Mouse (Mus musculus): Measurements from ENCODE around the gene Slc26a1. TPM values are rescaled to one million over a fixed set of nuclear protein-coding genes. Genes with fewer than 3 reads are reported as not detected.
A peak's percentile ranks its signal among the peaks of the same experiment; 100 is the strongest.

The Slc26a1 gene
- total RNA-seq, 2 experiments from 2014 or later, result 0.17 TPM; not detected in 1

DNA sequence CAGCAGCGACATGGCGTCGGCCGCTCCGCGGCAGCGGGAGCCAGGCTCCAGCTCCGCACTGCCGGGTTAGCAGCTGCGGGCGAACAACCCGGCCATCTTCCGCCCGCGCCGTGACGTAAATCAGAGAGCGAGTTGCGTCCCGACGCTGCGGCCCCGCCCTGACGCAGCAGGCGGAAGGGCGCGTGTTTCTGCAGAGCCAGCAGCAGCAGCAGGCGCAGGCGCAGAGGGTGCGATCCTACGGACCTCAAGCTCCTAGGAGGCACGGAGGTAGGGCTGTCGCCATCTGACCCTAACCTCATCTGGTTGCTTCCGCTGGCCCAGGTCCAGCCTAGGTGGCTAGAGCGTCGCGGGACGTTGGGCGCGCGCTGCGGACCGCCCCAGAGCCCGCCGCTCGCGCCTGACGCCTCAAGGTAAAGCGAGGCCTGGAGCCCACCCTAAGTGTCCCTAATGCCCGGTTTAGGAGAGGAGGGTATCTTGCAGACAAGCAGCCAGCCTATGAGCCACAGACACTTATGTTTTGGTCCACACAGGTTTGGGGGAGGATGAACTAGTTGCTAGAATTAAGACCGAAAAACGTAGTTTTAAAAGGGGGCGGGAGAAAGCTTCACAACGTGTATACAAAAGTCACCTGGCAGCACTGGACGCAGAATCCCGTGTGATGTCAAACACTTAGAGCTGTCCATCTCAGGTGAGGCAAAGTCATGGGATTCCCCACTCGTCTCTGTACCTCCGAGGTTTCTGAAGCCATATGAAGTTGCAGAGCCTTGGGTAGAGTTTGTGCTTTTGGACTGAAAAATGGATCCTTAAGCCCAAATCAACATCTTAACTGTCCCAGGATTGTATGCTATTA lies 45.5 kb downstream of the Slc26a1 start, which contains the start of the genes Gak and Tmem175:
Gene Gak (minus strand): TSS at position 122 of the 850 bp plus-strand sequence.
Gene Tmem175 (plus strand): TSS at position 137 of the 850 bp plus-strand sequence.
- intact Hi-C loops (cut with DNase I), result no loop called here
- DNase-seq, result peak; percentile 94 to 95

DNA sequence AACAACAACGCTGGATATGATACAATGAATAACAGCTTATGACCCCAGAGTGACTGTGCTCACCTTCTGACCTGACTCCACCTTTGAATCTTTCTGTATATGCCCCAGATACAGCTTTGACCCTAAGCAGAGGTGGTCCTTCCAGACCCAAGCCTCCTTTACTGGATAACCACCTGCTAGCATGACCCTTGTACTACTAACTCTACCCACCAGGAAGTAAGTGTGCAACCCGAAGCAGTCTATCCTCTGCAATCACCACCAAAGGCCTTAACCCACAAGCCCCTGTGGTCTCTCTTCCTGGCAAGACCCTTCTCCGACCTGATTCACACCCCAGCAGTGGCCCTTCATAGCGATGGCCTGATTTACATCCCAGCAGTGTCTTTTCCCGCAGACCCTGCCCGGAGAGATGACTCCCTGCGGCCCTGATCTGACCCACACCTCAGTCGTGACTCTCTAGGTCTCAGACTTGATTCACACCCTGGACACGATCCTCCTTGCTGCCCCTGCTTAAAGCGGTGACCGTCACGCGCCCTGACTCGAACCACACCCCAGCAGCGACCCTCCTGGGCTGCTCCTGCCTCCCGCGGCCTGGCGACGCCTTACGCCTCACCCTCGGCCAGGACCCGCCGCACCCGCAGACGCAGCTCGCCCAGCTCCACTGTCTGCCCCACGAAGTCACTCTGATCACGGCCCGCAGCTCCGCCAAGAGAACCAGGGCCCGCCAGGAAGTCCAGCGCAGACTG lies 46.3 kb downstream of the Slc26a1 start:
- no peak for DNase-seq
- intact Hi-C loops (cut with DNase I), result no loop called here

DNA sequence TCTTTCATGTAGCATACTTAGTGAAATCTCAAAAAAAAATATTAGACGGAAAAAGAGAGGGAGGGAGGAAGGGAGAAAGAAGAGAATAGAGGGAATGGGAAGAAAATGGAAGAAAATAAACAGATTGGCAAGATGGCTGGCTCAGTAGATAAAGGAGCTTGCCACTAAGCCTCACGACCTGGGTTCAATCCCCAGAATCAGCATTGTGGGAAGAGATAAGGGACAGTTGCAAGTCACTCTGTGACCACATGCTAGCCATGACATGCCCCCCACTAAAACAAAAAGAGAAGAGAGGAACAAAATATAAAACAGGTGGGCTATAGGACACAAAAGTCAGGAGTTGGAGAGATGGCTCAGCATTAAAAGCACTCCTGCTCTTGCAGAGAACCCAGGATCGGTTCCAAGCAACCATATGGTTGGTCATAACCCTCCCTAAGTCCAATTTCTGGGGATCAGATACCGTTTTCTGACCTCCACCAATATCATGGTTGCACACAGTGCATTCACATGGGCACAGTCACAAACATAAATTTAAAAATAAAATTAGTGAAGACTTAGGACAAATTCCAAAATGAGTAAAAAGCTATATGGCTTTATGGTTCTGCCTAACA lies 49.2 kb downstream of the Slc26a1 start:
- intact Hi-C loops (cut with DNase I), result no loop called here
- DNase-seq, result no peak

DNA sequence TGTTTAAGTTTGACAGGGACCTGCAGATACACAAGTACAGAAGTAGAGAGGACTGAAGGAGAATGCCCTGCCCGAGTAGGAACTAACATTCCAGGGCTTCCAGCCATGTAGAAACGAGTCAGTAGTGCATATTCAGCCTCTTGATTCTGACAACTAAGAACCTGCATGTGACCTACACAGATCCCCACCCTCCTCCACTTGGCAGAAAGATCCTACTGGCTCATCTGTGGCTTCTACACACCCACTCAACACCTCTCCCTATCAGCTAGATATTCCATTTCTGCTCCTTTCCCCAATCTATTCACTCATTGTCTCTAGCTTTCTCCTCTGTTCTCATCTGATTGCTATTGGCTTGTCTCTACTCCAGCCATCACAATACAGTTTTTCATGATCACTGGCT lies 53.5 kb downstream of the Slc26a1 start:
- DNase-seq, result peak; percentile 33 to 40
- intact Hi-C loops (cut with DNase I), result no loop called here

Other genes with a start within 250 kb of the Slc26a1 start
- gene Atp5k, start 241.1 kb downstream of the Slc26a1 start, total RNA-seq (2021), result 100 to 1,000 TPM; 857 to 862 TPM
- 1 to 10 TPM in 1 of 2 experiments, under 1 TPM in 1; 0.77 to 1.3 TPM for gene Mfsd7a, start 226.7 kb downstream of the Slc26a1 start, total RNA-seq (2021)
- gene Pcgf3, start 214.3 kb downstream of the Slc26a1 start, total RNA-seq (2021), result 10 to 100 TPM; 46.2 to 54.8 TPM
- gene Cplx1, start 125.5 kb downstream of the Slc26a1 start, total RNA-seq (2021), result under 1 TPM in 1 of 2 experiments, not detected in 1; 0.38 TPM
- 10 to 100 TPM; 35.8 to 37.6 TPM for gene Gak, start 45.8 kb downstream of the Slc26a1 start, total RNA-seq (2021)
- gene Tmem175, start 45.8 kb downstream of the Slc26a1 start, total RNA-seq (2021), result 10 to 100 TPM; 10.2 to 10.3 TPM
- 10 to 100 TPM; 13.2 to 14.6 TPM for gene Idua, start 15.2 kb downstream of the Slc26a1 start, total RNA-seq (2021)
- 10 to 100 TPM; 12.8 to 13.4 TPM for gene Dgkq, start 5.9 kb downstream of the Slc26a1 start, total RNA-seq (2021)
- gene Fgfrl1, start 16.8 kb upstream of the Slc26a1 start, total RNA-seq (2021), result 10 to 100 TPM; 18.0 to 24.2 TPM
- not detected for gene Rnf212, start 99.4 kb upstream of the Slc26a1 start, total RNA-seq (2021)
- not detected for gene Tmed11, start 119.8 kb upstream of the Slc26a1 start, total RNA-seq (2021)
- gene Vmn2r8, start 133.3 kb upstream of the Slc26a1 start, total RNA-seq (2021), result not detected
- gene Vmn2r9, start 177.0 kb upstream of the Slc26a1 start, total RNA-seq (2021), result not detected